Mouse (Mus musculus) c-Kit-positive CD71-negative TER-119-negative erythroid progenitor cells, embryonic 14.5 days (primary cell): Measurements from ENCODE around the gene Ptk7.

Experiments used
- DNase-seq: peaks from one replicate; pipeline ENCODE4 v3.0.0-alpha.2; 2013; ENCODE audit warnings: low read depth

Gene Ptk7

GRCm38 (mm10) chr17:46644152-46644805 lies 15.0 kb upstream of the Ptk7 start:
- DNase-seq = no peak

DNA sequence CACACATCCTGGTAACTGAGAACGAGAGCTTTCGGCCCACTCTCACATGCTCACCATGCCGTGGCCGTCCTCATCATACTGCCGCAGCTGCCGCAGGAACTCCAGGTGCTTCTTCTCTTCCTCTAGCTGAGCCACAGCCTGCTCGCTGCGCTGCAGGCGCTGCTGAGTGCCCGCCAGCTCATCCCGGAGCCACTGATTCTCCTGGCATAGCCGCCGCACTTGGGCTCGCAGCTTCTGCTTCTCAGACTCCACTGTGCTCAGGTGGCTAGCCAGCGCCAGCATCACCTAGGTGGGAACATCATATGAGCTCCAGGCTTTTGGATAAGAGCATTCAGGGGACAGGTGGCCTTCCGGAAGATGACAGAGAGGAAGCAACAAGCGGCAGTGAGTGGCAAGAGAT lies 12.8 kb upstream of the Ptk7 start:
- no peak for DNase-seq

GRCm38 (mm10) chr17:46639929-46640328 lies 10.6 kb upstream of the Ptk7 start:
- no peak for DNase-seq

DNA sequence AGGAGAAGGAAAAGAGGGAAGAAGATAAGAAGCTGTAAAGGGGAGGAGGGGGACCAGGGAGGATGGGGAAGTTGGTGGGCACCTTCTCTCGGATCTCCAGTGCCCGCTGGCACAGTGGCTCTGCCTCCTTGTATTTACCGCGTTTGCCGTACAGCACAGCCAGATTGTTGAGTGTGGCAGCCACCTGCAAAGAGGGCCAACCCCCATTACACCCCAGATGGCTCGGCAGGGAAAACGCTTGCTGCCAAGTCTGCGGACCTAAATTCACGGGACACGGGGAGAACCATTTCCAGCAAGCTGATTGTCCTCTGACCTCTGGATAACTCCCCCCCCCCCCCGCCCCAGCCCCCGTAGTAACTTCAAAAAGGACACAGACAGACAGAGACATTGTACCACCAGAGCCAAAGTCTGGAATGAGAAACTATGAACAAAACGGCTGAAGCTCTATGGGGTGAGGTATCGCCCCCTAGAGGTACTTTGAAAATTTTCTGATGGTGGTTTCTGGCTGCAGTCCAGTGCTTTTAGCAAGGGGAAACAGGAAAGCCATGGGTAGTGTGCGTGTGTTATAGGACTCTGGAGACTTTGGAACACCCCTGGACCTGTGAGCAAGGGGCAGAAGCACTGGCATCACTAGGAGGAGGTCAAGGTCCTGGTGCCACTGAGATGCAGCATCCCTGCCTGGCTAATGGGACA lies 7.7 kb upstream of the Ptk7 start:
- peak; percentile 50 for DNase-seq

- DNase-seq = no peak
Observed at GRCm38 (mm10) chr17:46629685-46630441, 559 bp upstream of the Ptk7 start.

DNA sequence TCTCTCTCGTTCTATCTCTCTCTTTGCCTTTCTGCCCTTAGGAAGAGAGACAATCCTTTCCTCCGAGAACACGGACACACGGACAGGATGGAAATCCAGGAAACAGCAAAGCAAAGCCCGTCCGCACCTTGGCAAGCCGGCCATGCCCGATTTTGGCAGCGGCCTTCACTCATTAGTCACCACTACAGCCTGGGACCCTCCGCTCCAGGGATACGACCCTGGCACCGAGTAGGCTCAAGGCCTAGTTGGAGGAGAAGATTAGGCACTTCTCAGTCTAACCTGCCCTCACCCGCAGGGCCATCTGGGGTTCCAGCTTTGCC lies 873 bp downstream of the Ptk7 start:
- DNase-seq = no peak

- no peak for DNase-seq
Observed at GRCm38 (mm10) chr17:46627409-46627808, 1.9 kb downstream of the Ptk7 start.

- no peak for DNase-seq
Observed at GRCm38 (mm10) chr17:46624598-46624997, 4.7 kb downstream of the Ptk7 start.

DNA sequence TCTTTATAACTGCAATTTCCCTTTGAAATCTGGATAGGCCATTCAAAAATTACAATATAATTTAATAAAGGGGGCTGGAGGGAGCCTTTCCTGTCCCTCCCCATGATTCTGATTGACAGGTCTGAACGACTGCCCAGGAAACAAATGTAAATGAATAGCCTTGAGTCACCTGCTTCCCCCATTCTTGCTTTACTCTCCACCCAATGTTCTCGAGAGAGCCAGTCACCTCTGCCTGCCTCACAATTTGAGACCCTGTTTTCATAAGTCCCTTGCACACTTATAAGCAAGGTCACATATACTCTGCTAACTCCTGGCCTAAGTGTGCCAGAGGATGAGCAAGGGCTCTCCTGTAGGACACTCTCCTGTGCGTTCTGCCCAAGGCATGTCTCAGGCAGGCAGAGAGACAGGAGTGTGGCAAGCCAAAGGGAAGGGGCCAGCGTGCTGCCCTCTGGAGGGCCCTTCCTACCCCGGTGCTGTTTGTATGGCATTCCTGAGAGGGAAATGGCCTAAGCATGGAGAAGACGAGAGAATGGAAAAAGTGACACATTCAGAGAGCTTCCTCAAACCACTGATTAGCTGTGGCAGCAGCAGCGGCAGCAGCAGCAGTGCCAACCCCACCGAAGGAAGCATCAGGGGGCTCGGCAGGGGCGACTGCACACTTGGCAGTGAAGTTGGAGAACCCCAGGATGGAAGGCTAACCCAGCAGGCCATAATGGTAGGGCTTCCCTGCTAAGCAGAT lies 5.3 kb downstream of the Ptk7 start:
- DNase-seq = peak; percentile 45

DNA sequence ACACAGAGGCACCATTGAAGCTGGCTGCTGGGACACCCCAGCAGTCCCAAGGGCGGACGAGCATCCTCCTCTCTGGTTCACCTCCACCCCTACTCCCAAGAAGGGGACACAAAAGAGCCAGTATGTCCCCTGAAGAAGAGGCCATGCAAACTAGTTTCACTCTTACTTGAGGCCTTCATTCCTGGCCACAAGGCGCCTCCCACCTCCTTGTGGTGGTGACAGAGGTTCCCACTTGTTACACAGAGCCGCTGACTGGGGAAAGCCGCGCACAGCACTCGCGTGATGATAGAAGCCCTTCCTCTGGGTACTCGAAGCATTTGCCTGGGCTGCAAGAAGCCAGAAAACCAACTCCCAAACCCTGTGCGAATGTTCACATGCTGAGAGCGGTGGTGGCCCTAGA lies 7.0 kb downstream of the Ptk7 start:
- peak; percentile 42 for DNase-seq

DNA sequence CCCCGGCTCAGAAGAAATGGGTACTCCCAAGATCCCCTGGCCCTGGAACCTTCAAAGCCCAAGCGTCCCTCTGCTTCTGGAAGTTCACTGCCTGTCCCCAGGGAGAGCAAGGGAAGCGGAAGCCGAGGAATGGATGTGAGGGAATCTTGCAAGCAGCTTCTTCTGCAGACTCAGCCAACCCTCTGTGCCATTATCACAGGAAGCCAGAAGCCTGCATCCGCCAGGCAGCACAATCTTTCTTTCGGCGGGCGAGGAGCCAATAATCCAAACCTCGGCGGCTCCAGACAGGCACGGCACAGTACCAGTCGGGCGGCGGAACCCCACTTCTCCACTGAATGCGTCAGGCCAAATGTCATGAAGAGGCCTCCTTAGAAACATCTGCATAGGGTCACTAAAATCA lies 8.0 kb downstream of the Ptk7 start:
- DNase-seq = no peak

- DNase-seq = no peak
Observed at GRCm38 (mm10) chr17:46619683-46620357, 9.5 kb downstream of the Ptk7 start.

GRCm38 (mm10) chr17:46618769-46619682 lies 10.3 kb downstream of the Ptk7 start:
- no peak for DNase-seq

GRCm38 (mm10) chr17:46618394-46618768 lies 10.9 kb downstream of the Ptk7 start:
- no peak for DNase-seq

DNA sequence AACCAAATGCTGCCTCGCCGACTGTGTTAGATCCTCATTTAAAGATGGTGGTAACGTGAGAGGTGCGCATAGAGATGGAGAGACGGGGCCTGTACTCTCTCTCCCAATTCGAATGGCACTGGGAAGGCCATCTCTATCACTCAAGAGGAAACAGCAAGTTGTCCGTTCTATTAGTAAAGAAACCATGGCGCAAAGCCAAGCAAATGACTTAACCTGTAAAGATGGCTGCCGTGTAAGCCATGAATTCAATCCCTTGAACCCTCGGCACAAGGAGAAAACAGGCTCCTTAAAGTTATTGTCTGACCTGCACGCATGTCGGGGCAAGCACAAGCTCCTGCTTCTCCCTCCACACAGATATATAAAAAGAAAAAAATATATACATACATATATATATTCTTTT lies 11.5 kb downstream of the Ptk7 start:
- no peak for DNase-seq

- no peak for DNase-seq
Observed at GRCm38 (mm10) chr17:46613229-46613628, 16.1 kb downstream of the Ptk7 start.

DNA sequence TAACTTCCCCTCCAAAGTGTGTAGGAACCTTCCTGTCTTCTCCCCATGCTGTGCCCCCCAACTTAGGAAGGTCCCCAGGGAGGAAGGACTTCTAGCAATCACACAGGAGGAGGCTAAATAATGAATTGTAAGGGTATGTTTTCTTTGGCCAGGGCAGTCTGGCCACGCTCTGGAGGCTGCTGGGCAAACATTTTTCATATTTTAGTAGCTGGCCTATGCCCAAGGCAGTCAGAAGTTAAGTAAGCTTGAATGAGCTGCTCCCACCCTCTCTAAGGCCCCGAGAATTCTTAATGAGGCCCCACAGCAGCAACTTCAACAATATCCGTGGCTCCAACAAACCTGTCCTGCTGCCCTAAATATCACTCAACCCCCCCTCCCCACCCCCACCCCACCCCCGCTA lies 16.5 kb downstream of the Ptk7 start:
- DNase-seq = no peak

DNA sequence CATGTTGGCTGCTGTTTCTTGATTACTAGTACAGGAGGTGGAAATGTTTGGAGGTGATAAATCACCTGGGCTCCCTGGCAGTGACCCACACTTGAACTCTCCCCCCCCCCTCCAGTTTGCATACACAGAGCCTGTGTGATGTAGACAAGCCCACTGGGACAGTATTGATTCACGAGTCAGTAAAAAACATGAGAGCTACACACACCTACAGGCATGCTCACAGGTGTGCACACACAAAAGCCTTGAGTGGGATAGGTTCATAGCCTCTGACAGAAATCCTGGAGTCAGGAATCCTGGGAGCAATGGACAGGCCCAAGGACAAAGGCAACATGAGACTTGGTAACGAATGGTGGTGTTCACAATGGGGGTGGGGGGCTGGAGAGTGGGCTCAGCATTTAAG lies 17.1 kb downstream of the Ptk7 start:
- DNase-seq = no peak

GRCm38 (mm10) chr17:46611316-46611715 lies 18.0 kb downstream of the Ptk7 start:
- no peak for DNase-seq

DNA sequence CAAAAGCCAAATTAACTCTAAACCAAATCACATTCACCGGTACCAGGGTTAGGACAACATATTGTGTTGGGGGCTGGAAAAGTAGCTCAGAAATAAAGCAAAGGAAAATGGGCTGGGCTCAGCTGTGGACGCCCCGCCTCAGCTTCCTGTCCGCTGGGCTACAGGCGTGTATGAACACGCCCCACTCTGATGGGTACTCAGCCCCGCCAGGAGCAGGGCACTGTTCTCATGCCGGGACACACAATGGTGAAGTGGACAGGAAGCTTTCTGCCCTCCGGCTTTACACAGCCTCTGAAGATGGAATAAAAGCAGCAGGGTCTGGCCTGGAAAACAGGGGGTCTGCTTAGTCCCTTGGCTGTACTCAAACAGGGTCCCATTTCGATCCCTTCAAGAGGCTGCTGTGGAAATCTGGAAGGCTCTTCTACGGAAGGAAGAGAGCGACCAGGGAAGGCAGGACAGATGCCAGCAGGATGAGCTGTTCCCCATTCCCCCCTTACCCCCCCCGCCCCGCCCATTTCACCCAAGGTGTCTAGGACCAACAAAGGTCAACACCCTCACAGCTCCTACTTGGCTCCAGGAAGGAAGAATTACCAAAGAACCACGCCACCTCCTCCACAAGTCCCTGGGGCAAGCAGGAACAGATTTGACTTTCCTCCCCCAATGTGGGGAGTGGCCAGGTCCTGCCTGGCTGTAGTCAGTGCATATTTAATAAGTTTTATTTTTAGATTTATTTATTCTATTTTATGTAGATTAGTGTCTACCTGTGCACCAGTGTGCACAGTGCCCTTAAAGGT lies 19.4 kb downstream of the Ptk7 start:
- no peak for DNase-seq
